9 mouse cellular contexts compared by ENCODE assay signal in genomic region chr12:9580041-9580905, GRCm38 (mm10). TPM values are rescaled to one million over a fixed set of nuclear protein-coding genes. Genes with fewer than 3 reads are reported as not detected.
DNase-seq lines count a peak whose midpoint lies in the region; ATAC-seq lines count a peak whose summit lies in the region.
"Had no signal": no experiment of that assay in that cellular context is flagged by ENCODE, and none has a peak within 500 bp of the region (broad histone marks: within the 10 kb centered on the region; RNA-seq: fewer than 3 reads in every experiment).

No protein-coding gene starts in this region.

- no peak overlapping the region for H3K27ac ChIP-seq in heart, embryonic 11.5 days (ENCODE audit: low read depth, low read length)
- 0 out of 2 replicates have a peak overlapping the region, but pooled peaks have one; percentile 38 for H3K27ac ChIP-seq in limb, embryonic 15.5 days

- DNase-seq in gastrocnemius, adult 8-10 months (ENCODE audit: low spot score in 2 of 2): peak; percentile 24 to 48
- no peak for DNase-seq in gastrocnemius, adult 18-20 months (ENCODE audit: low spot score)
- DNase-seq in NIH3T3 (ENCODE audit: low read depth): peak; percentile 22
- no peak for DNase-seq in frontal cortex, adult 2 months (ENCODE audit: extremely low spot score in 1 of 2, low spot score in 1 of 2)
- no peak for DNase-seq in spleen, postnatal 14 days (ENCODE audit: low spot score in 2 of 2)

- H3K27me3 ChIP-seq in heart, embryonic 11.5 days (ENCODE audit: control insufficient read depth, insufficient read depth, low read length): peaks cover 72% of the 10 kb centered on the region
- peaks cover 74% of the 10 kb centered on the region for H3K27me3 ChIP-seq in limb, embryonic 15.5 days

- H3K4me1 ChIP-seq in heart, embryonic 11.5 days (ENCODE audit: control insufficient read depth, insufficient read depth, low read length): peaks cover 4% of the 10 kb centered on the region; the same call in 1 of the 2 replicates
- H3K4me1 ChIP-seq in limb, embryonic 15.5 days: peaks cover 47% of the 10 kb centered on the region

- peak overlapping the region; percentile 73 for H3K4me2 ChIP-seq in heart, embryonic 11.5 days
- H3K4me2 ChIP-seq in limb, embryonic 15.5 days: peak overlapping the region; percentile 75

- ATAC-seq in heart, embryonic 11.5 days (replicated peaks; ENCODE audit: insufficient number of reproducible peaks, low FRiP score, low TSS enrichment): no peak
- ATAC-seq in limb, embryonic 15.5 days (ENCODE audit: insufficient number of reproducible peaks, low FRiP score, low TSS enrichment, low read depth): no peak
- ATAC-seq in activated CD4-positive, CD25-positive, alpha-beta regulatory T cell, adult 4 months: no peak

- WGBS in heart, embryonic 11.5 days (ENCODE audit: insufficient replicate concordance): 2% methylated on average over 33 of the region's 33 CpGs
- 10% methylated on average over 33 of the region's 33 CpGs for WGBS in limb, embryonic 15.5 days

- peak overlapping the region; percentile 41 for H3K4me3 ChIP-seq in heart, embryonic 11.5 days (ENCODE audit: low read depth, low read length)
- peak overlapping the region; percentile 27 for H3K4me3 ChIP-seq in limb, embryonic 15.5 days
- H3K4me3 ChIP-seq: megakaryocyte, embryonic 14.5 days had no signal

- H3K9ac ChIP-seq in heart, embryonic 11.5 days (ENCODE audit: low read depth, low read length): 0 out of 2 replicates have a peak overlapping the region, but pooled peaks have one; percentile 22
- no peak overlapping the region for H3K9ac ChIP-seq in limb, embryonic 15.5 days

- no peaks in the 10 kb centered on the region for H3K9me3 ChIP-seq in heart, embryonic 11.5 days (replicated peaks; ENCODE audit: control insufficient read depth, low read length)
- no peaks in the 10 kb centered on the region for H3K9me3 ChIP-seq in limb, embryonic 15.5 days

- no peaks in the 10 kb centered on the region for H3K36me3 ChIP-seq in heart, embryonic 11.5 days (ENCODE audit: control insufficient read depth, insufficient read depth, low read length)
- H3K36me3 ChIP-seq in limb, embryonic 15.5 days: no peaks in the 10 kb centered on the region

RNA-seq across cellular contexts. Expression of gene Osr1, which starts 10.4 kb away (rescaled TPM):
- 1 to 10 TPM; 1.6 to 3.2 (median 2.1) TPM for total RNA-seq in gastrocnemius, adult 8-10 months (2022)
- total RNA-seq in gastrocnemius, adult 18-20 months (2021): 1 to 10 TPM; 2.2 to 2.9 TPM
- 13.5 and 16.1 TPM in 2 replicates for polyA plus RNA-seq in heart, embryonic 11.5 days (2014; fragmentation: Nextera tagmentation; extraction: Ambion mirVana)
- polyA plus RNA-seq in limb, embryonic 15.5 days (2015; fragmentation: Nextera tagmentation; extraction: Ambion mirVana): 68.9 and 73.4 TPM in 2 replicates
- polyA plus RNA-seq in frontal cortex, adult 2 months (2012; rRNA removed): 3.5 and 4.0 TPM in 2 replicates
- polyA plus RNA-seq in activated CD4-positive, CD25-positive, alpha-beta regulatory T cell, adult 4 months (2017; shearing (Covaris generic)): not detected

Comparison
In these comparisons a context has a peak if more than half of its experiments do, and no peak if none do; other contexts are left out.
1. DNase-seq: peak in gastrocnemius, adult 8-10 months (2 of 2) and NIH3T3 (single experiment); none in gastrocnemius, adult 18-20 months (single experiment), frontal cortex, adult 2 months (0 of 2) and spleen, postnatal 14 days (0 of 2).